Mouse (Mus musculus) liver, adult 2 months (tissue): ENCODE data around the gene Mrps14.

Source experiments
- CTCF ChIP-seq: fragments of 200-500 bp; IDR thresholded peaks from 2 replicates; pipeline ENCODE4 v1.5.1; 2011; ENCODE audit warnings: low read depth, low read length, control low read depth
- POLR2A ChIP-seq: fragments of 200-500 bp; IDR thresholded peaks from 2 replicates; pipeline ENCODE4 v1.6.1; 2011; ENCODE audit warnings: low read length, control low read depth; ENCODE audit not compliant: insufficient read depth; ENCODE audit errors: extremely low read depth

GRCm38 (mm10) chr1:160214171-160214570, 19.2 kb downstream of the Mrps14 start:
- no peak for TF ChIP-seq CTCF
- no peak for TF ChIP-seq POLR2A
